Mouse (Mus musculus): ENCODE measurements around the gene Ldhd. TPM values are rescaled to one million over a fixed set of nuclear protein-coding genes. Genes with fewer than 3 reads are reported as not detected.

The Ldhd gene
- polyA plus RNA-seq (2012; rRNA removed; ENCODE audit: low replicate concordance): 4.1 and 13.0 TPM in 2 replicates

GRCm38 (mm10) chr8:111630105-111630521, at the start of gene Ldhd:
Gene Ldhd (minus strand): TSS chr8:111630374.

GRCm38 (mm10) chr8:111643264-111644141, 13.3 kb upstream of the Ldhd start, which contains the start of gene Zfp1:
Gene Zfp1 (plus strand): TSS chr8:111643401.

Other genes with a start within 250 kb of the Ldhd start
- gene Fa2h, start 236.6 kb downstream of the Ldhd start, polyA plus RNA-seq (2012; rRNA removed; ENCODE audit: low replicate concordance): 0.05 and 2.0 TPM in 2 replicates
- gene Wdr59, start 108.3 kb downstream of the Ldhd start, polyA plus RNA-seq (2012; rRNA removed; ENCODE audit: low replicate concordance): 1.5 and 2.7 TPM in 2 replicates
- gene Znrf1, start 94.3 kb downstream of the Ldhd start, polyA plus RNA-seq (2012; rRNA removed; ENCODE audit: low replicate concordance): 30.9 and 37.7 TPM in 2 replicates
- gene Zfp1, start 13.0 kb upstream of the Ldhd start, polyA plus RNA-seq (2012; rRNA removed; ENCODE audit: low replicate concordance): 1.4 and 3.8 TPM in 2 replicates
- gene Ctrb1, start 60.6 kb upstream of the Ldhd start, polyA plus RNA-seq (2012; rRNA removed; ENCODE audit: low replicate concordance): 54.5 and 33,096 TPM in 2 replicates
- 107 and 191 TPM in 2 replicates for gene Bcar1, start 113.4 kb upstream of the Ldhd start, polyA plus RNA-seq (2012; rRNA removed; ENCODE audit: low replicate concordance)
- gene Cfdp1, start 223.9 kb upstream of the Ldhd start, polyA plus RNA-seq (2012; rRNA removed; ENCODE audit: low replicate concordance): 0.20 and 0.54 TPM in 2 replicates
- 2.4 and 5.3 TPM in 2 replicates for gene Tmem170, start 246.4 kb upstream of the Ldhd start, polyA plus RNA-seq (2012; rRNA removed; ENCODE audit: low replicate concordance)

All from duodenum, adult 2 months (tissue).